Mouse (Mus musculus) C2C12 (cell line): ENCODE measurements around the gene Ddx54. TPM values are rescaled to one million over a fixed set of nuclear protein-coding genes. Genes with fewer than 3 reads are reported as not detected.

Experiments used
- H3K27me3 ChIP-seq: one replicate; pipeline ENCODE4 v1.6.1; 2011; ENCODE audit not compliant: control insufficient read depth, insufficient read depth, insufficient read length
- H3K36me3 ChIP-seq: one replicate; pipeline ENCODE4 v1.6.1; 2011; ENCODE audit not compliant: control insufficient read depth, insufficient read depth
- H3K4me3 ChIP-seq: one replicate; pipeline ENCODE4 v1.5.1; 2011; ENCODE audit warnings: mild to moderate bottlenecking, control low read depth; ENCODE audit not compliant: poor library complexity, insufficient read depth, severe bottlenecking
- H3K79me2 ChIP-seq: one replicate; pipeline ENCODE4 v1.6.1; 2011; ENCODE audit not compliant: control insufficient read depth, insufficient read depth
- H3K79me3 ChIP-seq: one replicate; pipeline ENCODE4 v1.6.1; 2011; ENCODE audit warnings: low read depth, control low read depth
- H3ac ChIP-seq: one replicate; pipeline ENCODE3; 2011; ENCODE audit warnings: low read depth; ENCODE audit not compliant: control insufficient read depth, insufficient read length
- CEBPB ChIP-seq: IDR thresholded peaks from one replicate; pipeline ENCODE4 v1.6.1; 2011; ENCODE audit warnings: low read depth, mild to moderate bottlenecking, control low read depth, moderate library complexity
- CTCF ChIP-seq: IDR thresholded peaks from one replicate; pipeline ENCODE4 v1.5.1; 2011; ENCODE audit not compliant: control insufficient read depth, insufficient read depth, insufficient read length
- FOSL1 ChIP-seq: IDR thresholded peaks from one replicate; pipeline ENCODE4 v1.8.0; 2011; ENCODE audit warnings: mild to moderate bottlenecking, low read length; ENCODE audit not compliant: poor library complexity, insufficient read depth, severe bottlenecking
- MAX ChIP-seq: IDR thresholded peaks from one replicate; pipeline ENCODE4 v1.6.1; 2011; ENCODE audit warnings: mild to moderate bottlenecking, control low read depth
- MYOD1 ChIP-seq: IDR thresholded peaks from one replicate; pipeline ENCODE4 v1.6.1; 2011; ENCODE audit warnings: low read depth; ENCODE audit not compliant: control insufficient read depth, insufficient read length
- MYOG ChIP-seq: IDR thresholded peaks from one replicate; pipeline ENCODE4 v1.6.1; 2011; ENCODE audit not compliant: control insufficient read depth, insufficient read length; ENCODE audit errors: extremely low read depth
- USF1 ChIP-seq: IDR thresholded peaks from one replicate; pipeline ENCODE4 v1.6.1; 2011; ENCODE audit warnings: low read depth, mild to moderate bottlenecking, control low read depth, moderate library complexity
- polyA plus RNA-seq: library from polyadenylated mRNA; unstranded; fragments of >200 nt; fragmentation: generic; extraction: Trizol; gene quantifications from one replicate; pipeline ENCODE4 v1.2.1, GENCODE M21; 2012; ENCODE audit warnings: missing spikeins

Gene Ddx54
- polyA plus RNA-seq, 1 experiment: 50.2 TPM

GRCm38 (mm10) chr5:120578504-120579081 lies 33.9 kb upstream of the Ddx54 start:
- Histone ChIP-seq H3ac (no peak overlapping the region), H3K36me3 (peaks cover 28% of the 10 kb centered on the region), H3K4me3 (no peak overlapping the region), H3K79me2 (peaks cover 79% of the 10 kb centered on the region), H3K27me3 (no peaks in the 10 kb centered on the region), H3K79me3 (peaks cover 42% of the 10 kb centered on the region)
- TF ChIP-seq CTCF (no peak), MAX (peak; percentile 89), MYOD1 (peak; percentile 64)

- Histone ChIP-seq H3K79me3 (peaks cover 38% of the 10 kb centered on the region), H3K79me2 (peaks cover 79% of the 10 kb centered on the region), H3K36me3 (peaks cover 31% of the 10 kb centered on the region), H3ac (peak overlapping the region; percentile 16), H3K4me3 (no peak overlapping the region), H3K27me3 (no peaks in the 10 kb centered on the region)
- peak; percentile 91 for TF ChIP-seq MYOD1
- peak; percentile 45 for TF ChIP-seq MAX
- TF ChIP-seq FOSL1: no peak
- peak; percentile 84 for TF ChIP-seq CEBPB
Observed at GRCm38 (mm10) chr5:120579211-120579897, 33.2 kb upstream of the Ddx54 start.

GRCm38 (mm10) chr5:120579898-120580626 lies 32.5 kb upstream of the Ddx54 start:
- no peaks in the 10 kb centered on the region for H3K27me3 ChIP-seq
- peaks cover 35% of the 10 kb centered on the region for H3K36me3 ChIP-seq
- peaks cover 79% of the 10 kb centered on the region for H3K79me2 ChIP-seq
- peaks cover 37% of the 10 kb centered on the region for H3K79me3 ChIP-seq
- H3K4me3 ChIP-seq: no peak overlapping the region
- TF ChIP-seq MAX: no peak
- no peak for TF ChIP-seq USF1
- no peak for TF ChIP-seq MYOG
- no peak for TF ChIP-seq CEBPB
- TF ChIP-seq FOSL1: no peak
- no peak for TF ChIP-seq MYOD1
- no peak for TF ChIP-seq CTCF
- no peak overlapping the region for H3ac ChIP-seq

- TF ChIP-seq FOSL1: peak; percentile 35
- TF ChIP-seq MYOD1: peak; percentile 72
- TF ChIP-seq MYOG: no peak
- peak; percentile 51 for TF ChIP-seq USF1
- TF ChIP-seq CEBPB: no peak
- TF ChIP-seq MAX: peak; percentile 74
- Histone ChIP-seq H3K79me2 (peaks cover 79% of the 10 kb centered on the region), H3ac (no peak overlapping the region), H3K79me3 (peaks cover 31% of the 10 kb centered on the region), H3K4me3 (no peak overlapping the region), H3K27me3 (no peaks in the 10 kb centered on the region), H3K36me3 (peaks cover 40% of the 10 kb centered on the region)
Observed at GRCm38 (mm10) chr5:120582002-120582401, 30.5 kb upstream of the Ddx54 start.

- no peak overlapping the region for H3K4me3 ChIP-seq
- H3K36me3 ChIP-seq: peaks cover 37% of the 10 kb centered on the region
- H3ac ChIP-seq: no peak overlapping the region
- H3K79me2 ChIP-seq: peaks cover 79% of the 10 kb centered on the region
- TF ChIP-seq MYOG (no peak), USF1 (no peak), MAX (no peak), MYOD1 (no peak), CTCF (no peak), FOSL1 (no peak), CEBPB (no peak)
- no peaks in the 10 kb centered on the region for H3K27me3 ChIP-seq
- H3K79me3 ChIP-seq: peaks cover 37% of the 10 kb centered on the region
Observed at GRCm38 (mm10) chr5:120583511-120583910, 29.0 kb upstream of the Ddx54 start.

- Histone ChIP-seq H3K4me3 (no peak overlapping the region), H3ac (no peak overlapping the region), H3K27me3 (no peaks in the 10 kb centered on the region), H3K79me3 (peaks cover 37% of the 10 kb centered on the region), H3K79me2 (peaks cover 77% of the 10 kb centered on the region), H3K36me3 (peaks cover 37% of the 10 kb centered on the region)
- TF ChIP-seq MAX (no peak), MYOG (no peak), CTCF (no peak), MYOD1 (no peak), CEBPB (no peak), FOSL1 (no peak), USF1 (no peak)
Observed at GRCm38 (mm10) chr5:120584968-120585367, 27.6 kb upstream of the Ddx54 start.
